12 mouse cellular contexts compared by ENCODE assay signal in genomic region chr4:82249518-82250354, GRCm38 (mm10).
DNase-seq lines count a peak whose midpoint lies in the region; ATAC-seq and TF ChIP-seq lines count a peak whose summit lies in the region.
"Had no signal": no experiment of that assay in that cellular context is flagged by ENCODE, and none has a peak within 500 bp of the region (broad histone marks: within the 10 kb centered on the region; RNA-seq: fewer than 3 reads in every experiment).

No protein-coding gene starts in this region.

- H3K79me2 ChIP-seq in heart, adult 2 months (replicated peaks; ENCODE audit: control insufficient read depth, insufficient read depth, low read length): no peaks in the 10 kb centered on the region

- TF ChIP-seq POLR2A in heart, adult 2 months (IDR thresholded peaks at IDR 0.05; ENCODE audit: insufficient read depth, low read depth, low read length): no peak
- no peak for TF ChIP-seq POLR2A in limb, embryonic 14.5 days (IDR thresholded peaks at IDR 0.05; ENCODE audit: borderline replicate concordance, extremely low read depth, insufficient read depth, insufficient read length)

- peak; percentile 87 for ATAC-seq in limb, embryonic 14.5 days (ENCODE audit: low FRiP score, low read depth)
- ATAC-seq: CD4-positive, CD25-positive, alpha-beta regulatory T cell, adult 4 months had no signal

- peak; percentile 72 for DNase-seq in heart, adult 11 months
- DNase-seq in heart, adult 2 months: no peak
- peak; percentile 14 for DNase-seq in kidney, postnatal 14 days
- DNase-seq in kidney, adult 11 months: no peak
- no peak for DNase-seq in embryonic facial prominence, embryonic 10.5 days (ENCODE audit: low spot score)
- DNase-seq in limb, embryonic 14.5 days (ENCODE audit: low spot score): peak; percentile 91
- DNase-seq in cerebellum, postnatal 10 days: no peak
- no peak for DNase-seq in layer of hippocampus, postnatal 10 days (ENCODE audit: low spot score in 2 of 2)
- DNase-seq: gastrocnemius, postnatal 10 days; thymus, adult 18-20 months had no signal

- intact Hi-C loops in heart, adult 2 months (cut with DNase I): loop anchor here (5.0 kb wide), 2 partner anchors 188 to 288 kb away; no protein-coding TSS in a partner anchor

- H3K9me3 ChIP-seq in embryonic facial prominence, embryonic 10.5 days: no peaks in the 10 kb centered on the region
- H3K9me3 ChIP-seq in limb, embryonic 14.5 days (ENCODE audit: control insufficient read depth, low read length): no peaks in the 10 kb centered on the region
- H3K9me3 ChIP-seq: liver, embryonic 15.5 days had no signal

- WGBS in heart, adult 2 months: 76% methylated on average over 11 of the region's 11 CpGs
- WGBS in embryonic facial prominence, embryonic 10.5 days: 66% methylated on average over 11 of the region's 11 CpGs
- 8% methylated on average over 11 of the region's 11 CpGs for WGBS in limb, embryonic 14.5 days

- H3K36me3 ChIP-seq in heart, adult 2 months (ENCODE audit: control insufficient read depth, insufficient read depth, low read length): peaks cover 2% of the 10 kb centered on the region
- H3K36me3 ChIP-seq in embryonic facial prominence, embryonic 10.5 days (replicated peaks): no peaks in the 10 kb centered on the region
- no peaks in the 10 kb centered on the region for H3K36me3 ChIP-seq in limb, embryonic 14.5 days (ENCODE audit: control insufficient read depth, insufficient read depth, low read length)
- H3K36me3 ChIP-seq: liver, embryonic 15.5 days had no signal

- no peak for TF ChIP-seq EP300 in heart, adult 2 months (IDR thresholded peaks at IDR 0.05; ENCODE audit: insufficient read depth, low read depth, low read length)

- 0 out of 2 replicates have a peak overlapping the region, but pooled peaks have one; percentile 9 for H3K4me2 ChIP-seq in limb, embryonic 14.5 days (replicated peaks; ENCODE audit: low read depth, low read length, severe bottlenecking)
- H3K4me2 ChIP-seq: liver, embryonic 15.5 days had no signal

- H3K27me3 ChIP-seq in heart, adult 2 months (ENCODE audit: control insufficient read depth, insufficient read depth, low read length): no peaks in the 10 kb centered on the region
- H3K27me3 ChIP-seq in embryonic facial prominence, embryonic 10.5 days (replicated peaks; ENCODE audit: low read depth, poor library complexity, severe bottlenecking): no peaks in the 10 kb centered on the region
- no peaks in the 10 kb centered on the region for H3K27me3 ChIP-seq in limb, embryonic 14.5 days (ENCODE audit: control insufficient read depth, insufficient read depth, low read length)
- H3K27me3 ChIP-seq: liver, embryonic 15.5 days had no signal

- no peak for TF ChIP-seq CTCF in heart, adult 2 months (IDR thresholded peaks at IDR 0.05)

- no peak overlapping the region for H3K27ac ChIP-seq in heart, adult 2 months
- H3K27ac ChIP-seq in embryonic facial prominence, embryonic 10.5 days (replicated peaks): peak overlapping the region; percentile 49; the same call in 1 of the 2 replicates
- peak overlapping the region; percentile 82 for H3K27ac ChIP-seq in limb, embryonic 14.5 days (replicated peaks; ENCODE audit: low read depth, low read length)
- H3K27ac ChIP-seq: liver, embryonic 15.5 days had no signal

- peaks cover 6% of the 10 kb centered on the region for H3K4me1 ChIP-seq in heart, adult 2 months (ENCODE audit: control insufficient read depth, insufficient read depth, low read length)
- H3K4me1 ChIP-seq in embryonic facial prominence, embryonic 10.5 days: peaks cover 18% of the 10 kb centered on the region
- H3K4me1 ChIP-seq in limb, embryonic 14.5 days (ENCODE audit: control insufficient read depth, insufficient read depth, low read length): peaks cover 33% of the 10 kb centered on the region
- H3K4me1 ChIP-seq: liver, embryonic 15.5 days had no signal

- H3K4me3 ChIP-seq in heart, adult 2 months: no peak overlapping the region
- H3K4me3 ChIP-seq in embryonic facial prominence, embryonic 10.5 days: no peak overlapping the region
- no peak overlapping the region for H3K4me3 ChIP-seq in limb, embryonic 14.5 days (replicated peaks; ENCODE audit: low read length)
- H3K4me3 ChIP-seq: liver, embryonic 15.5 days had no signal

- H3K9ac ChIP-seq in heart, adult 2 months (ENCODE audit: low read depth, low read length): no peak overlapping the region
- H3K9ac ChIP-seq in limb, embryonic 14.5 days (ENCODE audit: low read depth, low read length, severe bottlenecking): no peak overlapping the region
- H3K9ac ChIP-seq: liver, embryonic 15.5 days had no signal

Comparison
In these comparisons a context has a peak if more than half of its experiments do, and no peak if none do; other contexts are left out.
1. DNase-seq: peak in heart, adult 11 months (single experiment), kidney, postnatal 14 days (single experiment) and limb, embryonic 14.5 days (single experiment); none in heart, adult 2 months (0 of 2), kidney, adult 11 months (single experiment), embryonic facial prominence, embryonic 10.5 days (single experiment), cerebellum, postnatal 10 days (0 of 2) and layer of hippocampus, postnatal 10 days (0 of 2).